Mouse (Mus musculus) bone marrow macrophage, adult 2 months (primary cell): ENCODE measurements around the gene Mthfd2l.

Experiments
- CTCF ChIP-seq: IDR thresholded peaks from 2 replicates; pipeline ENCODE4 v1.5.1; 2012; ENCODE audit warnings: low read depth, mild to moderate bottlenecking, low read length, moderate library complexity
- POLR2A ChIP-seq: IDR thresholded peaks from 2 replicates; pipeline ENCODE4 v1.6.1; 2012; ENCODE audit warnings: mild to moderate bottlenecking, low read depth, low read length, borderline replicate concordance

GRCm38 (mm10) chr5:90891464-90891813 is 39.5 kb upstream of the Mthfd2l start:
- TF ChIP-seq CTCF (no peak), POLR2A (no peak)
